Mouse (Mus musculus): ENCODE measurements at regions not wholly inside any gene's neighbourhood (a gene's known extent, or its start where the extent isn't known, plus 50 kb on each side); places are given as distances from the start of the nearest gene placed in this dataset.

DNA sequence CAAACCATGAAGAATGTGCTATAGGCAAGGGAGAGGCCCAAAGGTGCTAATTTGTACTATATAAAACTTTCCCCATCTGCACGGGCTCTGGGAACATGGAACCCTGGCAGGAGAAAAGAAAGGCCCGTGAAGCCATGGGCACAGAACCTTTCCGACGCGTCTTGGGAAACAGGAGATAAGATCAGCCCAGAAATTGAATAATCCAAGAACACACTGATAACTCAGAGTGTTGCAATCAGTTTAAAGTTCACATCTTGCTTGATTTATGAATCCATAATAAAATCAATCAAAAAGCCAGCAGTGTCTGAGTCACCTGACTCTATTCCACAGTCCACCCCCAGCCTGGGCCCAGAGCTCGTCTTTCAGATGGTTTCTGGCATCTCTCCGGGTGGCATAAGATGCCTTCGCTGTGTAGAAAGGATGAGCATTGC, 133.4 kb upstream of the Rreb1 start:
- TF ChIP-seq CTCF (IDR thresholded peaks at IDR 0.05; ENCODE audit: insufficient read depth, low read length), result no peak
- no peak for TF ChIP-seq POLR2A (IDR thresholded peaks at IDR 0.05; ENCODE audit: borderline replicate concordance, extremely low read depth, low read depth, low read length)

All from lung, adult 2 months (tissue).